Mouse (Mus musculus): ENCODE measurements around the gene Zbtb42.

GRCm38 (mm10) chr12:112727801-112728200 lies 49.2 kb downstream of the Zbtb42 start:
- TF ChIP-seq POLR2A (IDR thresholded peaks at IDR 0.05; ENCODE audit: borderline replicate concordance, control insufficient read depth, low read depth, low read length) (no peak), CTCF (IDR thresholded peaks at IDR 0.05; ENCODE audit: control insufficient read depth, insufficient read depth, low read length) (no peak)

Data from bone marrow, adult 2 months (tissue).